Mouse (Mus musculus): ENCODE results near the gene Gpank1. TPM values are rescaled to one million over a fixed set of nuclear protein-coding genes. Genes with fewer than 3 reads are reported as not detected.

Gene Gpank1
- polyA plus RNA-seq, 2 experiments = 10.0 to 12.7 TPM

DNA sequence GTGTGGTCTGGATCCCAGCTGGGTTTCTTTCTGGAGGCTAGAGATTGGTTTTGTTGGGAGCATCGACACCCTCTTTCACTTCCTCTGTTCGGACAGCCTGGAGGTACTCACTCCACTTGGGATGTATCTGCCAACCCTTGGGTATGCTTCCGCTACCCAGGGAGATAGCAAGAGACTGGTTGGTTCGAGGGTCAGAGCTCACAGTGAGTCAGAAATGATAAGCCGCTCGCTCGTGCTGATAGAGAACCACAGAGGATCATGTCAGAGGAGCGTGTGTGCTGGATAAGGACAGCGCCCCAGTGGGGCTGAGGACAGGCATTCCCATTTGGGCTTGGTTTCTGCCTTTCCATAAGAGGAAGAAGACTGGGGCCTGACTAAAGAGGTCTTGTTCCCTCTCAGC is 41.5 kb upstream of the Gpank1 start:
- H3K36me3 ChIP-seq (replicated peaks; ENCODE audit: control insufficient read depth, insufficient read depth, low read depth) = no peaks in the 10 kb centered on the region
- H3K9me3 ChIP-seq (ENCODE audit: control insufficient read depth, low read length) = no peaks in the 10 kb centered on the region
- ATAC-seq (ENCODE audit: insufficient read depth) (peak; percentile 97), DNase-seq (ENCODE audit: low read depth in 3 of 3, low spot score in 3 of 3) (peak; percentile 75 to 78 (median 78))
- TF ChIP-seq CTCF (IDR thresholded peaks at IDR 0.05; ENCODE audit: low read depth) (peak; percentile 70), EP300 (IDR thresholded peaks at IDR 0.05; ENCODE audit: low read depth) (peak; percentile 77)
- H3K9ac ChIP-seq (replicated peaks) = peak overlapping the region; percentile 45
- H3K27ac ChIP-seq = peak overlapping the region; percentile 69
- H3K27me3 ChIP-seq (ENCODE audit: control insufficient read depth, insufficient read depth, low read length) = no peaks in the 10 kb centered on the region
- H3K4me1 ChIP-seq (replicated peaks; ENCODE audit: control insufficient read depth in 2 of 2, insufficient read depth in 2 of 2, low read length in 1 of 2) = peaks cover 12 to 24% of the 10 kb centered on the region in 2 experiments
- 5% methylated on average over 9 of the region's 9 CpGs for WGBS (ENCODE audit: insufficient replicate concordance)
- peak overlapping the region; percentile 36 to 41 for H3K4me3 ChIP-seq (ENCODE audit: insufficient read depth in 1 of 2, low read depth in 2 of 2, low read length in 2 of 2)
- H3K4me2 ChIP-seq (ENCODE audit: low read depth) = peak overlapping the region; percentile 66

DNA sequence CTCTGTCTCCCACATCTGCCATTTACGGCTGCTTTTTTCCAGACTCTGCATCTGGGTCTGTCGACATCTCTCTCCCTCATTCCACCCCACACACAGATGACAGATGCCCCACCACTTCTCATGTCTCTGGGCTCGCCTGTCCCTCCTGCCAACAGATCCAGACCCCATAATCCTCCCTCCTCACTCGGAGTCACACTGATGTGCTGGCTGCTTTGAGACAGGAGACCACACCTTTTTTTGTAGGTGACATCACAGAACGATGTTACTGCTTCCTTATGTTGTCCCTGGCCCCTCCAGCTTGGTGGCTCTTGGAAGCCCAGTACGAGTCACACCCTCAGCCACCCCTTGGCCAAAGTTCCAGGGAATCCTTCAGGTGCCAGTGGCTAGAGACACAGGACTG is 41.0 kb upstream of the Gpank1 start:
- Histone ChIP-seq H3K9ac (replicated peaks) (peak overlapping the region; percentile 45), H3K4me2 (ENCODE audit: low read depth) (peak overlapping the region; percentile 66), H3K9me3 (ENCODE audit: control insufficient read depth, low read length) (no peaks in the 10 kb centered on the region), H3K4me1 (replicated peaks; ENCODE audit: control insufficient read depth in 2 of 2, insufficient read depth in 2 of 2, low read length in 1 of 2) (peaks cover 12 to 27% of the 10 kb centered on the region in 2 experiments), H3K27ac (peak overlapping the region; percentile 69), H3K4me3 (ENCODE audit: insufficient read depth in 1 of 2, low read depth in 2 of 2, low read length in 2 of 2) (peak overlapping the region; percentile 36 to 41; a peak in 3 of 4 replicates), H3K27me3 (ENCODE audit: control insufficient read depth, insufficient read depth, low read length) (no peaks in the 10 kb centered on the region), H3K36me3 (replicated peaks; ENCODE audit: control insufficient read depth, insufficient read depth, low read depth) (no peaks in the 10 kb centered on the region)
- DNase-seq (ENCODE audit: low read depth in 3 of 3, low spot score in 3 of 3) (no peak), ATAC-seq (ENCODE audit: insufficient read depth) (peak; percentile 68)
- WGBS (ENCODE audit: insufficient replicate concordance) = 16% methylated on average over 6 of the region's 6 CpGs
- TF ChIP-seq CTCF (IDR thresholded peaks at IDR 0.05; ENCODE audit: low read depth) (no peak), EP300 (IDR thresholded peaks at IDR 0.05; ENCODE audit: low read depth) (no peak)

DNA sequence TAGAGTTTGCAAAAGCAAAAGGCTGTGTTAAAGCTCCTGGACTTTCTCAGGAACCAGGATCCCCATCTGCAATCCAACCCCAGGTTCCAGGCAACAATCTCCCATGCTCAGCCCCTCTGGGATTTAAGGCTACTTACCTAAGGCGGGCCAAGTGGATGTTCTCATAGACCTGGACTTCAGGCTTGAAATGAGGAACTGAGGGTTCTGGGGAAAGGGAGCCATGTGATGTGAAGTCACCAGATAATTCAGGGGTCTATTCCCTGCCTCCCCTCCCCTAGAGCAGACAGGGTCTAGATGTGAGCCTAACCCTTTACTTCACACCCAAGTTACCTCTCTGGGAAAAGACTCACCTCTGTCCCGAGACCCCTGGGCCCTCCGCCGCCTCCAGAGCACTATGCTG is 40.5 kb upstream of the Gpank1 start:
- H3K9ac ChIP-seq (replicated peaks) = no peak overlapping the region
- H3K9me3 ChIP-seq (ENCODE audit: control insufficient read depth, low read length) = no peaks in the 10 kb centered on the region
- H3K4me1 ChIP-seq (replicated peaks; ENCODE audit: control insufficient read depth in 2 of 2, insufficient read depth in 2 of 2, low read length in 1 of 2) = peaks cover 16 to 32% of the 10 kb centered on the region in 2 experiments
- no peak overlapping the region for H3K4me3 ChIP-seq (ENCODE audit: insufficient read depth in 1 of 2, low read depth in 2 of 2, low read length in 2 of 2)
- peak overlapping the region; percentile 66 for H3K4me2 ChIP-seq (ENCODE audit: low read depth)
- ATAC-seq (ENCODE audit: insufficient read depth) = no peak
- WGBS (ENCODE audit: insufficient replicate concordance) = 81% methylated on average over 4 of the region's 4 CpGs
- no peaks in the 10 kb centered on the region for H3K27me3 ChIP-seq (ENCODE audit: control insufficient read depth, insufficient read depth, low read length)
- TF ChIP-seq EP300 (IDR thresholded peaks at IDR 0.05; ENCODE audit: low read depth) (no peak), CTCF (IDR thresholded peaks at IDR 0.05; ENCODE audit: low read depth) (no peak)
- H3K27ac ChIP-seq = no peak overlapping the region
- no peaks in the 10 kb centered on the region for H3K36me3 ChIP-seq (replicated peaks; ENCODE audit: control insufficient read depth, insufficient read depth, low read depth)
- DNase-seq (ENCODE audit: low read depth in 3 of 3, low spot score in 3 of 3) = no peak

DNA sequence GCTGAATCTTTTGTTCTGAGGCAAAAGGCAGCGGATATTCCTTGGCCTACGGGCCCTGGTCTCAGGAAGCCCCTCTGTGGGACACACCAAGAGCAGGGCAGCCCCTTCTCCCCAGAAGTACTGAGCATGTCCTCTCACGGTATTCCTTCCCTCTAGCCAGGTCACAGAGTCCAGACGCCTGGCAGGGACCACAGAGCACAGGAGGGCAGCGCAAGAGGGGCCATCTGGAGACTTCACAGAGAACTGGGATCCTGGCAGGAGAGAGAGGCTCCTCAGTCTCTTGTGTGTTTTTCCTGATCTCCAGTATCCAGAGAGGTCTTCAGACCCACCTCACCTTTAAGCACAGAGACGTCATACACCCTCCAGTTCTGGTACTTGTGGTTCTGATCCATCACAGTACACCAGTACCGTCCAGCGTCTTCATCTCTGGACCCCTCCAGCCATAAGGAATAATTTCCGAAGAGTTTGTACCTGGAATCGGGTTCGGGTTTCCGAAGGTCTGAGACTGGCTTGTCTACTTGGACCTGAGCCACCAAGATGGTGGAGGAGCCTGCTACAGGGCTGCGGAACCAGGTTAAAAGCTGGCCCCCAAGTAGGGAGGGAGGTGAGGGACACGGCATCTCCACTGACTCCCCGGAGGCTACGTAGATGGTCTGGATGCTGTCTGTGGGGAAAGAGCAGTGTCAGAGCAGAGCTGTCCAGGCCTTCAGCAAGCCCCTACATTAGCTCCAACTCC is 38.2 kb upstream of the Gpank1 start:
- WGBS (ENCODE audit: insufficient replicate concordance) = 82% methylated on average over 16 of the region's 16 CpGs
- H3K4me2 ChIP-seq (ENCODE audit: low read depth) = no peak overlapping the region
- no peak for TF ChIP-seq EP300 (IDR thresholded peaks at IDR 0.05; ENCODE audit: low read depth)
- no peak for TF ChIP-seq CTCF (IDR thresholded peaks at IDR 0.05; ENCODE audit: low read depth)
- no peaks in the 10 kb centered on the region for H3K36me3 ChIP-seq (replicated peaks; ENCODE audit: control insufficient read depth, insufficient read depth, low read depth)
- no peak overlapping the region for H3K9ac ChIP-seq (replicated peaks)
- H3K9me3 ChIP-seq (ENCODE audit: control insufficient read depth, low read length) = no peaks in the 10 kb centered on the region
- H3K4me1 ChIP-seq (replicated peaks; ENCODE audit: control insufficient read depth in 2 of 2, insufficient read depth in 2 of 2, low read length in 1 of 2) = peaks cover 16 to 32% of the 10 kb centered on the region in 2 experiments
- DNase-seq (ENCODE audit: low read depth in 3 of 3, low spot score in 3 of 3) (no peak), ATAC-seq (ENCODE audit: insufficient read depth) (no peak)
- H3K27ac ChIP-seq = no peak overlapping the region
- no peaks in the 10 kb centered on the region for H3K27me3 ChIP-seq (ENCODE audit: control insufficient read depth, insufficient read depth, low read length)
- H3K4me3 ChIP-seq (ENCODE audit: insufficient read depth in 1 of 2, low read depth in 2 of 2, low read length in 2 of 2) = no peak overlapping the region

DNA sequence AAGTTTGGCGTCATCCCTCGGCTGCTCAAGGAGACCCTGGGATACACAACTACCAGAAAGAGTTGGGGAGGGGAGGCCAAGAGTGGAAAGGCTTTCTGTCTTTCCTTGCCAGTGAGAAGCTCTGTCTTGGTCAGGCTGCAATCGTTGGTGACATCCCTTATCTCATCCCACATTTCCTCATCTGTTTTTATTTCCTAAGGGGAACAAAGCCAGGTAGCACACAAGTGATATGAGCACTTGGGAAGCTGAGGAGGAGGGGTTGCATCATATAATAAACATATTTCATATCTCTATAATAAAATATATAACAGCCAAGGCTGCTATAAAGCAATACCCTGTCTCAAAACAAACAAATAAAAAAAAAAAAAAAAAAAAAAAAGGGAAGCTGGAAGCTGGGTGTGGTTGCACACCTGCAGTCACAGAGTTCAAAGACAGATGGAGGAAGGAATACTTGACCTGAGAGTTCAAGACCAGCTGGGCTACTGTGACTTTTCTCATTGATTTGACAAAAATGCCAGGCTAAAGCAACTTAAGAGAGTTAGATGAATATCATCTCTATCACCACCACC is 37.2 kb upstream of the Gpank1 start:
- WGBS (ENCODE audit: insufficient replicate concordance) = 52% methylated on average over 3 of the region's 3 CpGs
- TF ChIP-seq EP300 (IDR thresholded peaks at IDR 0.05; ENCODE audit: low read depth) (no peak), CTCF (IDR thresholded peaks at IDR 0.05; ENCODE audit: low read depth) (no peak)

More for the DNA sequence above, 37.2 kb upstream of the Gpank1 start:
- Histone ChIP-seq H3K4me3 (ENCODE audit: insufficient read depth in 1 of 2, low read depth in 2 of 2, low read length in 2 of 2) (no peak overlapping the region), H3K36me3 (replicated peaks; ENCODE audit: control insufficient read depth, insufficient read depth, low read depth) (no peaks in the 10 kb centered on the region), H3K27ac (no peak overlapping the region), H3K9me3 (ENCODE audit: control insufficient read depth, low read length) (no peaks in the 10 kb centered on the region), H3K4me2 (ENCODE audit: low read depth) (no peak overlapping the region), H3K4me1 (replicated peaks; ENCODE audit: control insufficient read depth in 2 of 2, insufficient read depth in 2 of 2, low read length in 1 of 2) (peaks cover 16 to 30% of the 10 kb centered on the region in 2 experiments), H3K9ac (replicated peaks) (no peak overlapping the region), H3K27me3 (ENCODE audit: control insufficient read depth, insufficient read depth, low read length) (no peaks in the 10 kb centered on the region)
- no peak for DNase-seq (ENCODE audit: low read depth in 3 of 3, low spot score in 3 of 3)
- no peak for ATAC-seq (ENCODE audit: insufficient read depth)
